ENCODE assay signal across 15 mouse cellular contexts in genomic region chr11:85845921-85846320, GRCm38 (mm10). TPM values are rescaled to one million over a fixed set of nuclear protein-coding genes. Genes with fewer than 3 reads are reported as not detected.
DNase-seq lines count a peak whose midpoint lies in the region; ATAC-seq and TF ChIP-seq lines count a peak whose summit lies in the region.
"Had no signal": no experiment of that assay in that cellular context is flagged by ENCODE, and none has a peak within 500 bp of the region (broad histone marks: within the 10 kb centered on the region; RNA-seq: fewer than 3 reads in every experiment).

No protein-coding gene starts in this region.

- intact Hi-C loops in gastrocnemius, postnatal 14 days (cut with DNase I; ENCODE audit: low total_unique reads) = loop anchor here (5.0 kb wide), 2 partner anchors 126 to 326 kb away; no protein-coding TSS in a partner anchor

- H3K9ac ChIP-seq in kidney, postnatal 0 days (ENCODE audit: low read depth, low read length) = no peak overlapping the region
- H3K9ac ChIP-seq in hindbrain, embryonic 13.5 days = no peak overlapping the region
- H3K9ac ChIP-seq: limb, embryonic 12.5 days had no signal

- no peak overlapping the region for H3K4me2 ChIP-seq in kidney, postnatal 0 days (ENCODE audit: low read length)
- no peak overlapping the region for H3K4me2 ChIP-seq in hindbrain, embryonic 13.5 days
- H3K4me2 ChIP-seq: limb, embryonic 12.5 days had no signal

- no peak overlapping the region for H3K27ac ChIP-seq in heart, embryonic 10.5 days
- H3K27ac ChIP-seq in kidney, postnatal 0 days = peak overlapping the region; percentile 79
- H3K27ac ChIP-seq in thymus, adult 2 months (ENCODE audit: control insufficient read depth, insufficient read depth, low read length) = no peak overlapping the region
- H3K27ac ChIP-seq in hindbrain, embryonic 13.5 days = no peak overlapping the region
- H3K27ac ChIP-seq: hindbrain, postnatal 0 days; limb, embryonic 12.5 days had no signal

- ATAC-seq in kidney, postnatal 0 days (replicated peaks; ENCODE audit: low FRiP score, low read depth) = no peak
- ATAC-seq in hindbrain, embryonic 13.5 days (ENCODE audit: low FRiP score) = no peak
- no peak for ATAC-seq in monocyte, adult 5-6 weeks (replicated peaks; ENCODE audit: insufficient number of reproducible peaks, low FRiP score, low TSS enrichment, poor library complexity, severe bottlenecking)
- ATAC-seq: hindbrain, postnatal 0 days had no signal

- peaks cover under 1% of the 10 kb centered on the region; the same call in 1 of the 2 replicates for H3K36me3 ChIP-seq in heart, embryonic 10.5 days
- H3K36me3 ChIP-seq in kidney, postnatal 0 days (ENCODE audit: insufficient read depth, low read length) = no peaks in the 10 kb centered on the region
- no peaks in the 10 kb centered on the region for H3K36me3 ChIP-seq in thymus, adult 2 months (ENCODE audit: control insufficient read depth, insufficient read depth, low read length)
- H3K36me3 ChIP-seq in hindbrain, embryonic 13.5 days = no peaks in the 10 kb centered on the region
- H3K36me3 ChIP-seq: limb, embryonic 12.5 days had no signal

- H3K9me3 ChIP-seq in heart, embryonic 10.5 days = no peaks in the 10 kb centered on the region
- no peaks in the 10 kb centered on the region for H3K9me3 ChIP-seq in kidney, postnatal 0 days (replicated peaks; ENCODE audit: low read length)
- no peaks in the 10 kb centered on the region for H3K9me3 ChIP-seq in hindbrain, embryonic 13.5 days
- H3K9me3 ChIP-seq: limb, embryonic 12.5 days had no signal

- DNase-seq in gastrocnemius, adult 18-20 months (ENCODE audit: low spot score) = peak; percentile 58
- no peak for DNase-seq in gastrocnemius, postnatal 14 days
- peak; percentile 73 for DNase-seq in heart, embryonic 10.5 days (ENCODE audit: low spot score)
- peak; percentile 61 for DNase-seq in kidney, postnatal 0 days (ENCODE audit: low spot score)
- peak; percentile 79 to 91 for DNase-seq in lung, postnatal 4 days
- DNase-seq in thymus, adult 2 months = no peak
- DNase-seq: cerebellum, postnatal 14 days had no signal

- TF ChIP-seq POLR2A in thymus, adult 2 months (IDR thresholded peaks at IDR 0.05; ENCODE audit: control insufficient read depth, extremely low read depth, insufficient read depth, low read length, poor library complexity) = no peak

- 40% methylated on average over 5 of the region's 5 CpGs for WGBS in heart, embryonic 10.5 days
- 34% methylated on average over 5 of the region's 5 CpGs for WGBS in kidney, postnatal 0 days
- 65% methylated on average over 5 of the region's 5 CpGs for WGBS in thymus, adult 2 months
- WGBS in hindbrain, embryonic 13.5 days = 49% methylated on average over 5 of the region's 5 CpGs

- peaks cover 40% of the 10 kb centered on the region for H3K4me1 ChIP-seq in heart, embryonic 10.5 days
- peaks cover 20% of the 10 kb centered on the region; the same call in 1 of the 2 replicates for H3K4me1 ChIP-seq in kidney, postnatal 0 days (replicated peaks; ENCODE audit: insufficient read depth, low read length)
- peaks cover 7% of the 10 kb centered on the region; the same call in 1 of the 2 replicates for H3K4me1 ChIP-seq in thymus, adult 2 months (replicated peaks; ENCODE audit: control insufficient read depth, insufficient read depth, low read length)
- H3K4me1 ChIP-seq in hindbrain, embryonic 13.5 days (replicated peaks) = peaks cover 30% of the 10 kb centered on the region

- no peak for TF ChIP-seq CTCF in kidney, postnatal 0 days (IDR thresholded peaks at IDR 0.05; ENCODE audit: low read depth)
- no peak for TF ChIP-seq CTCF in thymus, adult 2 months (IDR thresholded peaks at IDR 0.05; ENCODE audit: borderline replicate concordance, control insufficient read depth, extremely low read depth, insufficient read depth, low read length, poor library complexity)

- no peak overlapping the region for H3K4me3 ChIP-seq in heart, embryonic 10.5 days
- no peak overlapping the region for H3K4me3 ChIP-seq in kidney, postnatal 0 days (replicated peaks; ENCODE audit: low read depth, low read length)
- no peak overlapping the region for H3K4me3 ChIP-seq in thymus, adult 2 months (ENCODE audit: control insufficient read depth, insufficient read depth, low read length)
- no peak overlapping the region for H3K4me3 ChIP-seq in hindbrain, embryonic 13.5 days
- H3K4me3 ChIP-seq: limb, embryonic 12.5 days had no signal

- H3K27me3 ChIP-seq in heart, embryonic 10.5 days (ENCODE audit: insufficient read depth, poor library complexity, severe bottlenecking) = peaks cover 62% of the 10 kb centered on the region
- H3K27me3 ChIP-seq in kidney, postnatal 0 days (ENCODE audit: insufficient read depth, low read length) = no peaks in the 10 kb centered on the region
- H3K27me3 ChIP-seq in thymus, adult 2 months (ENCODE audit: control insufficient read depth, insufficient read depth, low read length) = peaks cover 20% of the 10 kb centered on the region
- H3K27me3 ChIP-seq in hindbrain, embryonic 13.5 days = peaks cover 81% of the 10 kb centered on the region

RNA-seq across cellular contexts. Expression of gene Gm11444, which starts 4.2 kb away (rescaled TPM):
- total RNA-seq in gastrocnemius, adult 18-20 months (2021) = not detected
- not detected for total RNA-seq in gastrocnemius, postnatal 14 days (2021)
- not detected in 2 replicates for polyA plus RNA-seq in heart, embryonic 10.5 days (2016; fragmentation: Nextera tagmentation; extraction: Ambion mirVana)
- polyA plus RNA-seq in kidney, postnatal 0 days (2015; fragmentation: Nextera tagmentation; extraction: Ambion mirVana) = not detected in 2 replicates
- not detected in 2 replicates for polyA plus RNA-seq in thymus, adult 2 months (2012; rRNA removed)
- not detected in 2 replicates for polyA plus RNA-seq in hindbrain, embryonic 13.5 days (2015; fragmentation: Nextera tagmentation; extraction: Ambion mirVana)
- total RNA-seq in monocyte, adult 5-6 weeks (2017) = not detected in 3 replicates
- total RNA-seq: gastrocnemius, adult 8-10 months; hindbrain, postnatal 0 days; megakaryocyte-erythroid progenitor cell, adult 5-6 weeks had no signal
- polyA plus RNA-seq: hindbrain, postnatal 0 days; limb, embryonic 12.5 days; neural tube, embryonic 11.5 days; urinary bladder, adult 2 months had no signal

RNA-seq across cellular contexts. Expression of gene Tbx2, which starts 13.6 kb away (rescaled TPM):
- total RNA-seq in gastrocnemius, adult 18-20 months (2021) = 1 to 10 TPM; 1.3 to 1.7 TPM
- 10 to 100 TPM in 1 of 2 experiments, 1 to 10 TPM in 1; 9.7 to 10.1 TPM for total RNA-seq in gastrocnemius, postnatal 14 days (2021)
- 2.5 and 7.6 TPM in 2 replicates for polyA plus RNA-seq in heart, embryonic 10.5 days (2016; fragmentation: Nextera tagmentation; extraction: Ambion mirVana)
- 15.6 and 22.5 TPM in 2 replicates for polyA plus RNA-seq in kidney, postnatal 0 days (2015; fragmentation: Nextera tagmentation; extraction: Ambion mirVana)
- 2.7 and 3.5 TPM in 2 replicates for polyA plus RNA-seq in thymus, adult 2 months (2012; rRNA removed)
- 1.6 and 1.7 TPM in 2 replicates for polyA plus RNA-seq in hindbrain, embryonic 13.5 days (2015; fragmentation: Nextera tagmentation; extraction: Ambion mirVana)
- total RNA-seq in monocyte, adult 5-6 weeks (2017) = 0.19 to 0.95 TPM (median 0.21 TPM) in 3 replicates

RNA-seq across cellular contexts. Expression of gene Tbx4, which starts 40.3 kb away (rescaled TPM):
- 1 to 10 TPM; 1.3 to 1.4 TPM for total RNA-seq in gastrocnemius, adult 18-20 months (2021)
- total RNA-seq in gastrocnemius, postnatal 14 days (2021) = 1 to 10 TPM; 1.7 to 2.6 TPM
- polyA plus RNA-seq in heart, embryonic 10.5 days (2016; fragmentation: Nextera tagmentation; extraction: Ambion mirVana) = 0.80 and 4.1 TPM in 2 replicates
- polyA plus RNA-seq in kidney, postnatal 0 days (2015; fragmentation: Nextera tagmentation; extraction: Ambion mirVana) = 0.07 and 0.09 TPM in 2 replicates
- polyA plus RNA-seq in thymus, adult 2 months (2012; rRNA removed) = 0.06 and 0.08 TPM in 2 replicates
- polyA plus RNA-seq in hindbrain, embryonic 13.5 days (2015; fragmentation: Nextera tagmentation; extraction: Ambion mirVana) = 0.34 TPM in 2 replicates
- total RNA-seq in monocyte, adult 5-6 weeks (2017) = not detected in 3 replicates
- total RNA-seq: megakaryocyte-erythroid progenitor cell, adult 5-6 weeks had no signal

Comparison
In these comparisons a context has a peak if more than half of its experiments do, and no peak if none do; other contexts are left out.
1. DNase-seq: peak in gastrocnemius, adult 18-20 months (single experiment), heart, embryonic 10.5 days (single experiment), kidney, postnatal 0 days (single experiment) and lung, postnatal 4 days (2 of 2); none in gastrocnemius, postnatal 14 days (single experiment) and thymus, adult 2 months (single experiment).